Mouse (Mus musculus) ES-Bruce4 (cell line): ENCODE measurements at regions not wholly inside any gene's neighbourhood (a gene's known extent, or its start where the extent isn't known, plus 50 kb on each side); places are given as distances from the start of the nearest gene placed in this dataset.

Experiments used
- H3K27ac ChIP-seq: 2 replicates; pipeline ENCODE4 v1.5.1; 2012; ENCODE audit warnings: low read length, inconsistent platforms; ENCODE audit not compliant: insufficient read depth
- H3K27me3 ChIP-seq: 2 replicates; pipeline ENCODE4 v1.6.1; 2012; ENCODE audit warnings: mild to moderate bottlenecking, low read length, inconsistent platforms; ENCODE audit not compliant: control insufficient read depth, poor library complexity, insufficient read depth, severe bottlenecking
- H3K36me3 ChIP-seq: 2 replicates; pipeline ENCODE4 v1.6.1; 2012; ENCODE audit warnings: inconsistent platforms, mild to moderate bottlenecking, low read length, moderate library complexity; ENCODE audit not compliant: control insufficient read depth, poor library complexity, insufficient read depth, severe bottlenecking
- H3K4me1 ChIP-seq: one replicate; pipeline ENCODE4 v1.8.1; 2011; ENCODE audit warnings: low read length; ENCODE audit not compliant: control insufficient read depth, insufficient read depth
- H3K4me3 ChIP-seq: 2 replicates; pipeline ENCODE4 v1.5.1; 2011; ENCODE audit warnings: low read depth, mild to moderate bottlenecking, low read length
- H3K9ac ChIP-seq: 2 replicates; pipeline ENCODE4 v1.6.1; 2012; ENCODE audit warnings: low read depth, mild to moderate bottlenecking, inconsistent platforms; ENCODE audit not compliant: poor library complexity, severe bottlenecking
- H3K9me3 ChIP-seq: replicated peaks from 2 replicates; pipeline ENCODE4 v1.6.1; 2012; ENCODE audit warnings: mild to moderate bottlenecking, low read length, inconsistent platforms; ENCODE audit not compliant: control insufficient read depth, poor library complexity, insufficient read depth, severe bottlenecking
- CTCF ChIP-seq: IDR thresholded peaks from one replicate; pipeline ENCODE4 v1.8.1; 2011; ENCODE audit warnings: low read depth, low read length
- EP300 ChIP-seq: IDR thresholded peaks from 2 replicates; pipeline ENCODE4 v1.6.1; 2011; ENCODE audit warnings: low read depth, low read length; ENCODE audit not compliant: insufficient read depth
- POLR2A ChIP-seq: IDR thresholded peaks from one replicate; pipeline ENCODE4 v1.8.1; 2011; ENCODE audit warnings: low read length; ENCODE audit not compliant: insufficient read depth

DNA sequence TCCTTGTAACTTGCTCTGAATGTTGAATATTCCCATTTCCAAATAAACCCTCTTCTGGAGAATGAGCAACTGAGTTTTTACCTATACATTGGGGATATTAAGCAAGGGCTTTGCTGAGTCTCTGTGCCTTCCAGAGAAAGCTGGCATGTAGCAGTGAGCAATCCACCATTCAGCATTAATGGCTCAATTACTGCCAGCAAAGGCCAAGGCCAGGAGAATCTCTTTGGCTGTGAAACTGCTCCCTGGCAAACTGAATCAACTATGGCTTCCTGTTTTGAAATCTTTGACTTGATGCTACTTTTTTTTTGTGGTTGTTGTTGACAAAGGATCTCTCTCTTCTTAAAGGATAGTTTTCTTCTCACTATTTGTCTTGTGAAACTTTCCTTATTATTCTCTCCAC, 1704.4 kb upstream of the Cntnap5a start:
- TF ChIP-seq CTCF = no peak
- no peak for TF ChIP-seq EP300
- no peak for TF ChIP-seq POLR2A
- no peaks in the 10 kb centered on the region for H3K4me1 ChIP-seq
- no peaks in the 10 kb centered on the region for H3K9me3 ChIP-seq
- H3K4me3 ChIP-seq = no peak overlapping the region
- no peaks in the 10 kb centered on the region for H3K36me3 ChIP-seq
- H3K9ac ChIP-seq = no peak overlapping the region
- no peak overlapping the region for H3K27ac ChIP-seq
- no peaks in the 10 kb centered on the region for H3K27me3 ChIP-seq

DNA sequence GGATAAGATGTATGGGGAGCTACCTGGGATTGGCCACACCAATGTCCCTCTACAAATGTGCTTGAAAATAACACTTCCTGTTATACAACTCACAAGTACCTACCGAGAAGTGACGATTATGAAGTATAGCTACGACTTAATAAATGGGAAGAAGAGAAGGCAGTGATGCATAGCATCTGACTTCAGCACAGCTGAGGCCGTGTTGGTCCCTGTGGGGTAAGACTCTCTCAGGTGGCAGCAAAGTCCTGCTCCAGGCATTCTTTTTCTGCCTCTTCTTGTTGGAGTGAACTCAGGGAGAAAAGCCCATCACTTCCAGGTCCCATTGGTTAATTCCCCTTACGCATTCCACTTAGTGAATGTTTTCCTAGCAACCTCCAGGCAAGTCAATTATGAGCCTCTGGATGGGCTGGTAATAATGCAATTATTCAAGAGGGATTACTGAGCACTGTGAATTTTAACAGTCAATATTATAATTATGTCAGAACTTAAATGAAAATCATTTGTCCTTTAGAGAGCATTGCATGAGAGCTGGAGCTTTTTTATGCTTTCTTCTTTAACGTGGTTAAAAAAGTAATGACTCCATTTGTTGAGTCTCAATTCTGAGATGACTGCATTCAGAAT, 1694.8 kb upstream of the Cntnap5a start:
- Histone ChIP-seq H3K9me3 (no peaks in the 10 kb centered on the region), H3K4me3 (no peak overlapping the region), H3K9ac (no peak overlapping the region), H3K4me1 (no peaks in the 10 kb centered on the region), H3K36me3 (no peaks in the 10 kb centered on the region), H3K27me3 (no peaks in the 10 kb centered on the region), H3K27ac (no peak overlapping the region)
- TF ChIP-seq POLR2A = no peak
- TF ChIP-seq EP300 = no peak
- TF ChIP-seq CTCF = no peak

GRCm38 (mm10) chr1:113992488-113992887, 1692.1 kb upstream of the Cntnap5a start:
- H3K27me3 ChIP-seq = no peaks in the 10 kb centered on the region
- no peak overlapping the region for H3K27ac ChIP-seq
- no peak overlapping the region for H3K9ac ChIP-seq
- no peaks in the 10 kb centered on the region for H3K4me1 ChIP-seq
- H3K4me3 ChIP-seq = no peak overlapping the region
- no peaks in the 10 kb centered on the region for H3K9me3 ChIP-seq
- TF ChIP-seq EP300 (no peak), POLR2A (no peak), CTCF (no peak)
- no peaks in the 10 kb centered on the region for H3K36me3 ChIP-seq

DNA sequence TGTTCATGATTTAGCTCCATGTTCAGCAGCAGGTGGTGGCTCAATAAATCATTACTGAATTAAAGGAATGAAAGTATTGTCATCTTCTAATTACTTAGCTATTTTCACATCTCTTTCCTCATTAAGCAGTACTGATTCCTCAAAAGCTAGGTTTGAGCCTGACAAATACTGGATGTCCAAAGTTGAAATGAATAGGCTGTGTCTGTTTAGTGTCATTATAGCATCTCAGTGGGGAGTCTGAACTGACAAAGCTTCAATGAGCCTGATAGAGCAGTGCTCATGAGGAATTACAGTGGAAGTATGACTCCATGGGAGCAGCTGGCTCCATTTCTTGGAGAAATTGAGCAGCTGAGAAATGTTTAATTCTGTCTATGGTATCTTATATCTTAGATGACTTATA, 1646.7 kb upstream of the Cntnap5a start:
- TF ChIP-seq EP300 (no peak), CTCF (no peak), POLR2A (no peak)
- H3K9ac ChIP-seq = no peak overlapping the region

DNA sequence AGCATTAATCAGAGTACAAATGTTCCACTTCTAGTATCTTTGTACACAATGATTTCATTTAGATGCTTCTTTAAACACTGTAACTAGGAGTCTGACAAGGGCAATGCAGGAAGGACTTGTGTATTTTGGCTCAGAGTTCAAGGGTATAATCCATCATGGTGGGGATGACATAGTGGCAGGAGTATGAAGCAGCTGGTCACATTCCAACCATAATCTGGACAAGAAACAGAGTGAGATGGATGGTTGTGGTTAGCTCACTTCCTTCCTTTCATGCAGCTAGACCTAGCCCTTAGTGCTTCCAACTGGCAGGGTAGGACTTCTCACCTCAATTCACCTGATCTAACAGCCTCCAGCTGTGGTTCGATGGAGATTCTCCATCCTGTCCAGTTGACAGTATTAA, 1645.2 kb upstream of the Cntnap5a start:
- H3K27me3 ChIP-seq = no peaks in the 10 kb centered on the region
- TF ChIP-seq CTCF = no peak
- TF ChIP-seq POLR2A = no peak
- no peak for TF ChIP-seq EP300
- H3K4me1 ChIP-seq = no peaks in the 10 kb centered on the region
- no peak overlapping the region for H3K4me3 ChIP-seq
- H3K9ac ChIP-seq = no peak overlapping the region
- H3K36me3 ChIP-seq = no peaks in the 10 kb centered on the region
- no peak overlapping the region for H3K27ac ChIP-seq
- H3K9me3 ChIP-seq = 0 out of 2 replicates have a peak, but pooled peaks cover 3% of the 10 kb centered on the region

More for the DNA sequence above, 1646.7 kb upstream of the Cntnap5a start:
- Histone ChIP-seq H3K9me3 (0 out of 2 replicates have a peak, but pooled peaks cover 3% of the 10 kb centered on the region), H3K27me3 (no peaks in the 10 kb centered on the region), H3K4me1 (no peaks in the 10 kb centered on the region), H3K4me3 (no peak overlapping the region), H3K27ac (no peak overlapping the region), H3K36me3 (no peaks in the 10 kb centered on the region)

DNA sequence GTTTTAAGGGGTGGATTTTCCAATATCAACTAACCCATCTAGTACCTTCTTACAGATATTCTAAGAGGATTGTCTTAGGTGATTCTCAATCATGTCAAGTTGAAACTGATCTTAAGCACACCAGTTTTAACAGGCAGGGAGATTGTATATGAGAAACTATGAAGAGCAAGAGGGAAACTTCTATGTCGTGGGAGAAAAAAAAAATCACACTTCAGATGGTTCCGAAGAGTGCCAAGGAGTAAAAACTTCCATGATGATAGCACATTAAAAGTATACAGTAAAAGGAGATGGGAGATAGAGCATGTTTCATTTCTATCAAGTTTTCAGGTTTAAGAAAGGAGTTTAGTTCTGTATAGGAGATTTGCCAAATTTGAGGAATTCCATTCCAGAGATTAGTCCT, 1621.5 kb upstream of the Cntnap5a start:
- H3K4me3 ChIP-seq = no peak overlapping the region
- H3K4me1 ChIP-seq = no peaks in the 10 kb centered on the region
- no peak overlapping the region for H3K27ac ChIP-seq
- no peaks in the 10 kb centered on the region for H3K27me3 ChIP-seq
- H3K9me3 ChIP-seq = no peaks in the 10 kb centered on the region
- TF ChIP-seq CTCF = no peak
- TF ChIP-seq EP300 = no peak
- TF ChIP-seq POLR2A = no peak
- H3K36me3 ChIP-seq = no peaks in the 10 kb centered on the region
- H3K9ac ChIP-seq = no peak overlapping the region
